Mouse (Mus musculus) gastrocnemius, postnatal 25 days (tissue): ENCODE measurements around the gene Hist1h4c. TPM values are rescaled to one million over a fixed set of nuclear protein-coding genes. Genes with fewer than 3 reads are reported as not detected.

Experiments used
- microRNA-seq, 2 experiments: library from miRNA; unstranded; fragments of <30 nt; microRNA quantifications; one replicate each; pipeline ENCODE4 v1.2.0; 2021; ENCODE audit warnings: borderline replicate concordance in 2 of 2
- total RNA-seq, 2 experiments: library from RNA; stranded (reverse); gene quantifications; 1 replicate in 1 of 2; 2 replicates in 1 of 2; pipeline ENCODE4 v1.2.3; 2021

The Hist1h4c gene
- total RNA-seq, 2 experiments from 2014 or later: 53.1 to 63.8 TPM

Small RNA genes within 50 kb of the gene (microRNA-seq; reads per million reads assigned to microRNA genes)
- 0 reads per million in 2 experiments for gene Gm44314
- 0 reads per million in 2 experiments for gene Gm44350

Other genes with a start within 250 kb of the Hist1h4c start
- not detected for gene Btn1a1, start 232.6 kb downstream of the Hist1h4c start, total RNA-seq
- gene Btn2a2, start 209.6 kb downstream of the Hist1h4c start, total RNA-seq: not detected
- 100 to 1,000 TPM; 156 to 160 TPM for gene Hist1h4h, start 167.4 kb downstream of the Hist1h4c start, total RNA-seq
- 10 to 100 TPM in 1 of 2 experiments, 1 to 10 TPM in 1; 9.5 to 14.9 TPM for gene Hist1h2af, start 164.5 kb downstream of the Hist1h4c start, total RNA-seq
- 1 to 10 TPM; 2.0 to 3.9 TPM for gene Hist1h3g, start 163.0 kb downstream of the Hist1h4c start, total RNA-seq
- gene Hist1h2bh, start 155.1 kb downstream of the Hist1h4c start, total RNA-seq: 1 to 10 TPM in 1 of 2 experiments, under 1 TPM in 1; 0.90 to 1.7 TPM
- gene Hist1h3f, start 154.4 kb downstream of the Hist1h4c start, total RNA-seq: 1 to 10 TPM; 5.0 to 6.6 TPM
- gene Hist1h4f, start 146.8 kb downstream of the Hist1h4c start, total RNA-seq: 10 to 100 TPM; 15.2 to 26.3 TPM
- gene Hist1h1d, start 145.2 kb downstream of the Hist1h4c start, total RNA-seq: 1 to 10 TPM; 1.2 to 2.3 TPM
- gene Hist1h3e, start 136.1 kb downstream of the Hist1h4c start, total RNA-seq: 10 to 100 TPM; 11.7 to 13.0 TPM
- gene Hist1h2ae, start 127.2 kb downstream of the Hist1h4c start, total RNA-seq: 1 to 10 TPM in 1 of 2 experiments, under 1 TPM in 1; 0.54 to 2.5 TPM
- gene Hist1h2bg, start 127.1 kb downstream of the Hist1h4c start, total RNA-seq: 10 to 100 TPM; 24.4 to 24.5 TPM
- gene Hist1h2bf, start 124.3 kb downstream of the Hist1h4c start, total RNA-seq: 10 to 100 TPM; 10.4 TPM
- 1 to 10 TPM; 1.5 to 5.5 TPM for gene Hist1h2ad, start 124.1 kb downstream of the Hist1h4c start, total RNA-seq
- 1 to 10 TPM; 3.4 to 3.8 TPM for gene Hist1h3d, start 122.7 kb downstream of the Hist1h4c start, total RNA-seq
- gene Hist1h4d, start 116.9 kb downstream of the Hist1h4c start, total RNA-seq: 10 to 100 TPM; 35.7 to 38.0 TPM
- gene Hist1h2be, start 77.3 kb downstream of the Hist1h4c start, total RNA-seq: 10 to 100 TPM; 18.0 to 18.2 TPM
- gene Hist1h1e, start 75.9 kb downstream of the Hist1h4c start, total RNA-seq: 10 to 100 TPM; 40.0 to 45.3 TPM
- 1 to 10 TPM in 1 of 2 experiments, under 1 TPM in 1; 0.84 to 2.0 TPM for gene Hist1h2ac, start 14.5 kb downstream of the Hist1h4c start, total RNA-seq
- gene Hist1h2bc, start 14.3 kb downstream of the Hist1h4c start, total RNA-seq: 10 to 100 TPM; 67.0 to 81.6 TPM
- not detected for gene Hist1h1t, start 2.6 kb downstream of the Hist1h4c start, total RNA-seq
- 10 to 100 TPM; 14.7 to 24.7 TPM for gene Hfe, start 12.4 kb upstream of the Hist1h4c start, total RNA-seq
- gene Hist1h1c, start 40.4 kb upstream of the Hist1h4c start, total RNA-seq: 100 to 1,000 TPM; 156 to 159 TPM
- gene Hist1h3c, start 47.1 kb upstream of the Hist1h4c start, total RNA-seq: 1 to 10 TPM; 5.0 to 7.1 TPM
- 10 to 100 TPM in 1 of 2 experiments, 1 to 10 TPM in 1; 5.9 to 10.7 TPM for gene Hist1h2bb, start 48.3 kb upstream of the Hist1h4c start, total RNA-seq
- 10 to 100 TPM in 1 of 2 experiments, 1 to 10 TPM in 1; 9.5 to 11.0 TPM for gene Hist1h2ab, start 52.7 kb upstream of the Hist1h4c start, total RNA-seq
- 10 to 100 TPM in 1 of 2 experiments, 1 to 10 TPM in 1; 9.6 to 17.3 TPM for gene Hist1h3b, start 53.8 kb upstream of the Hist1h4c start, total RNA-seq
- 10 to 100 TPM in 1 of 2 experiments, 1 to 10 TPM in 1; 8.6 to 18.2 TPM for gene Hist1h4b, start 58.6 kb upstream of the Hist1h4c start, total RNA-seq
- 10 to 100 TPM in 1 of 2 experiments, 1 to 10 TPM in 1; 8.0 to 13.6 TPM for gene Hist1h4a, start 62.8 kb upstream of the Hist1h4c start, total RNA-seq
- 10 to 100 TPM; 10.2 to 14.0 TPM for gene Hist1h3a, start 63.9 kb upstream of the Hist1h4c start, total RNA-seq
- 1 to 10 TPM; 5.3 to 7.9 TPM for gene Hist1h1a, start 65.2 kb upstream of the Hist1h4c start, total RNA-seq
- gene Trim38, start 71.5 kb upstream of the Hist1h4c start, total RNA-seq: not detected
- gene Slc17a2, start 108.5 kb upstream of the Hist1h4c start, total RNA-seq: not detected
- not detected for gene Slc17a3, start 141.0 kb upstream of the Hist1h4c start, total RNA-seq
- not detected for gene Slc17a1, start 169.3 kb upstream of the Hist1h4c start, total RNA-seq
- not detected for gene Slc17a4, start 216.6 kb upstream of the Hist1h4c start, total RNA-seq
- not detected for gene Hist1h2ba, start 235.7 kb upstream of the Hist1h4c start, total RNA-seq
- not detected for gene Hist1h2aa, start 236.0 kb upstream of the Hist1h4c start, total RNA-seq